Mouse (Mus musculus) heart, adult 8-10 months (tissue): ENCODE measurements around the gene Tubb4a. TPM values are rescaled to one million over a fixed set of nuclear protein-coding genes. Genes with fewer than 3 reads are reported as not detected.
"Not testable (repeated sequence)": the region's sequence is repeated elsewhere in the genome, so short reads cannot be mapped to it uniquely, and the experiment has no call there.

Experiments used
- DNase-seq: peaks from one replicate; pipeline ENCODE4 v3.0.0; 2022; ENCODE audit warnings: low spot score
- total RNA-seq, 4 experiments: library from RNA; stranded (reverse); gene quantifications; 2 replicates each; pipeline ENCODE4 v1.2.4; 2022

Tubb4a gene
- total RNA-seq = 1 to 10 TPM; 1.1 to 1.7 (median 1.4) TPM

DNA sequence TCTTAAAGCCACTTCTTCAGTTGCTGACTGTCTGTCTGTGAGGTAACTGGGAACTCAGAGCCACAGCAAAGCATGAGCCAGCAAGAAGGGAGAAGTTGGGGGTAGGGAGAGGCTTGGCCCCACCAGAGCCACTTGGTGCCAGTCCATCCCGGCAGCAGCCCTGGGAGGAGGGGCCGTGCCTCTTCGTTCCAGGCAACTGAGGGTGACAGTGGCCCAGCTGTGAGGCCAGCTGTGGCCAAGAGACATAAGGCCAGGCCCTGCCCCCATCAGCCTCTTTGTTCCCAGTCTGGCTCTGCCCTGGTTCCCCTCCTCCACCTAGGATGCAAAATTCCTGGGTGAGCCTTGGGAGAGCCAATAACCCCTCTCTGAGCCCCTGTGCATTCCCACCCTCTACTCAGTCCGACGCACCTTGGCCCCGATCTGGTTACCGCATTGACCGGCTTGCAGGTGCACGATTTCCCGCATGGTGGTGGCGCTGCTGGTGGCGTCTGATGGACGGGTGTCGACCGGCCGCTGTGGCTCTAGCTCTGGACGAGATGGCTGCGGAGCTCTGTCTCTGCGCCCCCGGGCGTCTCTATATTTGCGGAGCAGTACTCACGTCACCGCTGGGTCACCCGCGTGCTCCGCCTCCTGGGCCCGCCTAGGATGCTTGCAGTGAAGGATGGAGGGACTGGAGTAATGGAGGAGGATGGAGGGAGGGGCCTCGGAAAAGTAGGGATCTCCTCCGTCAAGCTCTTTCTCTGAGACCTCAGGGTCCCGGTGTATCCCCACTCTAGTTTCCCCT lies at the start of gene Tubb4a:
Gene Tubb4a (minus strand): TSS at position 734 of the 784 bp plus-strand sequence.
- DNase-seq = no peak

DNA sequence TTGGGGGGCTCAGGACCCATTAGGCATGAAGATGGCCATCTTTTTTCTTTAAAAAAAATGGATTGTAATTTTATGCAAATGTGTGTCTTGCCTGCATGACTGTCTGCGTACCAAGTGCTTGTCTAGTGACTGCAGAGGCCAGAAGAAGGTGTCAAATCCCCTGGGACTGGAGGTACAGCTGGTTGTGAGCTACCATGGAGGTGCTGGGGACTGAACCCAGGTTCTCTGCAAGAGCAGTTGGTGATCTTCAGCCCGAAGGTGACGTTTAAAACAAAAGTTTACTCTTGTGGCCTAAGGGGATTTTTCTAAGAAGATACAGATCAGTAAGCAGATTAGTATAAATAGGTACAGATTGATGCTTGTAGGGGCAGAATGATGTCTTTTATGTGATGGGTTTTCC lies 48.1 kb upstream of the Tubb4a start:
- no peak for DNase-seq

DNA sequence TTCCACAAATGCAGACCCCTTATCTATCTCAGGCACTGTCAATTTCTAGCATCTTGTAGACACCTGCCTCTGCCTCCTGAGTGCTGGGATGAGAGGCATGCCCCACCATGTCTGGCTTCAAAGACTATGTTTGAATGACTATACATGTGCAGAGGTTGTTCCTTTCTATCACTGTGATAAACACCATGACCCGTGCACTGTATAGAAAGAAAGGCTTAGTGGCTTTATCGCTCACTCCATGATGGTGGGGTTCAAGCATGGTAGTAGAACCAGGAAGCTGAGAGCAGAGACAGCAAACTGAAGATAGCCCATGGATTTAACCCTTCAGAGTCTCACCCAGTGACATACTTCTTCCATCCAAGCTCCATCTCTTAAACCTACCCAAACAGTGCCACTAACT lies 47.1 kb upstream of the Tubb4a start:
- DNase-seq = no peak

DNA sequence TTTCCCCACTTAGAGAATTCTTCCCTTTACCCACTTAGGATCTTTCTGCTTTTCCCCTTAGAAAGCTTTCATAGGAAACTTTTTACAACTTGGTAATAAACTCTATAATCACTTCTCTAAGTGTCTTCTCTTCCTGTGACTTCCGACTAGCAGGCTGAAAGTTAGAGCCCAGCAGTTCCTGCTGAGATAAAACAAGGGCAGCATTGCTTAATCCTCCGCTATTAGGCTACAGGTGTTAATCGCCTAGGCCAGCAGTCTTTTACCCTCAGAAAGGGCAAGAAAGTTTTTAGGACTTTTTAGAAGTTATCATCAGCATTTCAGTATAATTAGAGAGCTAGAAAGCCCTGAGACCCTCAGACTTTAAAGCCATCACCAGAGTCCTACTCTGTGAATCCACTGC lies 46.4 kb upstream of the Tubb4a start:
- DNase-seq = not testable (repeated sequence)

DNA sequence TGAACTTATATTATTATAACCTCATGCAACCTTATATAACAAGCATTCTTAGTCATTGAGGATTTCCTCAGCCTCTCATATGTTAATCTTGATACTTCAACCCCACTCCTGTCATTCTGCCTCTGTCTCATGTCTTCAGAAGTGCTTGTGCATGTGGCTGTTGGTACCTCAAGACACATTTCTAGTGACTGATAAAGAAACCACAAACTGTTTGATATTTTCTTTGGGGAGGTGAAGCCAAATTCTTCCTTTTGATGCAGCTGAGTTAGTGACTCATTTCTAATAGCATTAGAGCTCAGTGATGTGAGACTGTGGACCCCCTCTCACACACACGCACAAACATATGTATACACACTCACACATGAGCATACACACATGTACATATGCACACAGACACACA lies 44.2 kb upstream of the Tubb4a start:
- DNase-seq = no peak

DNA sequence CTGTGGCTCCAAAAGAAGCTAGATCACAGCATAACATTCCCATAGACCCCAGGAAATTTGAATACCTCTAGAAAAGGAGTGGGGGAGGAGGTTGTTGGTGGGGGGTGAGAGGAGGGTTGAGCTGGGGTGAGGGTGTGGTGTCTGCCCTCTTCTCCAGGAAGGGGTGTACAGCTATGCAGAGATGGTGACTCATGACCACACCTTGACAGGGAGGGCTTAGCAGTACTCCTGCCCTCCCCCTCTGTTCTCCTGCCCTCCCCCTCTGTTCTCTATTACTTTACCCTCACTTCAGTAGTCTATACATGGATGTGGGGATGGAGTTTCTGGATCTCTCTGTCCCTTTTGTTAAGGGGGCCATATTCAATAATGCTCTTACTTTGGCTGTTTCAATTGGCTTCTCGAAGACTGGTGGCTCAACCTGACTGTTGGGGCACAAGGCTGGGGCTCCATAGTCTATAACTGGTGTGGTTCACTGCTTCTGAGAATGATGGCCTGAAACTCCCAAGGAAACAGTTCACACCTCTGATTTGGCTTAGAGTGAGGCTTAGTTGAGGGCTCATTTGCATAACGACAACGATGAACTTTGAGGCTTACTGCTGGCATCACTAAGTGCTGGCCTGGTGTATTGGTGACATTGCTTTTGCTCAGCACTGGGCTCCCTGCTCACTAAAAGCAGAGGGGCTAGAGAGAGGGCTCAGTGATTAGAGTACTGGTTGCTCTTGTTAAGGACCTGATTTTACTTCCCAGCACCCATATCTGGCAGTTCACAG lies 38.5 kb upstream of the Tubb4a start:
- DNase-seq = no peak

DNA sequence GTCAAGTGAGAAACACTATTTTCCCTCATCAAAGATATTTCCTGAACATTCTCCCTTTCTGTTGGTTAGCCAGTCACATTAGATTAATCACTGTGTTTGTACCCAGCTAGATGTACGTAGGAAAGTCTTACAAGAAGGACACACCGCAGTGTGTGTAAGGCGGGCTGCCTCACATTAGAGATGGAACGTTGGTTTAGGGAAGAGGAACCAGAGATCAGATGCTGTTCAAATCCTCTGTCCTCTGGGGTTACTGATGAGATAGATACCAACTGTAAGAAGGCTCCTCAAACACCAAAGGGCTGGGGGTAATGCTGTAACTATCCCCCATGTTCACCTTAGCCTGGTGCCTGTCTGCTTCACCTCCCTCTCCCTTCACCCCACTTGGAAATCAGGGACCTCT lies 37.2 kb upstream of the Tubb4a start:
- DNase-seq = no peak

DNA sequence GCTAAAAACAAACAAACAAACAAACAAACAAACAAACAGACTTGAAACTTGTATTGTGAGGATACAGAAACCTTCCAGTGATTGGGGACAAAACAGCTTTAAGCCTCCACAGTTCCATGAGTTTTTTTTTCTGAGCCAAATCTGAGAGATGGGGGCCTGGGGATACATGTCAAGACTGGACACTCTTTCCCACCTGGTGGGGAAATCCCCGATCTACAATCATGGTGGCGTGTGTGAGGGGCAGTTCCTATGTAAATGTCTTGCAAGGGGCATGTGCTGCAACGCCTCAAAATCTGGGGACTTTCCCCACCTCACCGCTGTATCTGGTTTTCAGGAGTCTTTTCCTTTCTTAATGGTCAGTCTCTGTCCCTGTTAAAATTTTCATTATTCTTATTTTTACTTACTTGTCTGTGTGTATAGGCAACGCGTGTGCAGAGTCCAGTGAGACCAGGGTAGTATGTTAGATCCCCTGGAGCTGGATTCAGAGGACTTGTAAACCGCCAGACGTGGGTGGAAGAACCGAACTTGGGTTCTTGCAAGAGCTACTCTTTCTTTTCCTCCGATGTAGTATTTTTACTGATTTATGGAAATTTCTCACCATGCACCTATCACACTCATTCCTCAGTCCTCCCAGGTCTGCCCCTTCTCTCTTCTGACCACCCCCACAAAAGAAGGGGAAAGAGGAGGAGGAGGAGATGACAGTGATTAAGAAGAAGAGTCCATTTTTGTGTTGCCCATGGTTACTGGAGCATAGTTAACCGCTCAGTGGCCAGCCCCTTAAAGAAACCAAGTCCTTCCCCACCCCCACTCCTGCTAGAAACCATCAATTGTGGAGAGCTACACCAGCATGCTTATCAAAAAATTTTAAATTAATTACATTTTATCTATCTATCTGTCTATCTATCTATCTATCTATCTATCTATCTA lies 35.9 kb upstream of the Tubb4a start:
- no peak for DNase-seq

DNA sequence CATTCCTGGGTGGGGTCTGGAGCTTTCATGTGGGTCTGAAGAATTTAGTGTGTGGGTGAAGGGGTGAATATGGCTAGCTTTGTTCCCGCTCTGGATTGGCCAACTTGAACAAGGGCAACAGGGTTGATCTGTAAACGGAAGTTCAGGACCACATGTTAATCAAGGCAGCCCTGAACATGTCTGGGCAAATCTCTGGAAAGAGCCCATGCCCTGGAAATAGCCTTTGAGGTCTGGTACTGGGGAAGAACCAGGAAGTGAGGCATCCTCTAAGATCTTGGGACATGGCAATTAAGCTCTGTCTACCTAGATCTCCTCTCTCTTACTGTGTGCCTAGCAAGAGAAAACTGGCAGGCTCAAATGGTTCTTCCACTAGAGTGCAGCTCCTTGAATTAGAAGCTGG lies 34.3 kb upstream of the Tubb4a start:
- DNase-seq = no peak

DNA sequence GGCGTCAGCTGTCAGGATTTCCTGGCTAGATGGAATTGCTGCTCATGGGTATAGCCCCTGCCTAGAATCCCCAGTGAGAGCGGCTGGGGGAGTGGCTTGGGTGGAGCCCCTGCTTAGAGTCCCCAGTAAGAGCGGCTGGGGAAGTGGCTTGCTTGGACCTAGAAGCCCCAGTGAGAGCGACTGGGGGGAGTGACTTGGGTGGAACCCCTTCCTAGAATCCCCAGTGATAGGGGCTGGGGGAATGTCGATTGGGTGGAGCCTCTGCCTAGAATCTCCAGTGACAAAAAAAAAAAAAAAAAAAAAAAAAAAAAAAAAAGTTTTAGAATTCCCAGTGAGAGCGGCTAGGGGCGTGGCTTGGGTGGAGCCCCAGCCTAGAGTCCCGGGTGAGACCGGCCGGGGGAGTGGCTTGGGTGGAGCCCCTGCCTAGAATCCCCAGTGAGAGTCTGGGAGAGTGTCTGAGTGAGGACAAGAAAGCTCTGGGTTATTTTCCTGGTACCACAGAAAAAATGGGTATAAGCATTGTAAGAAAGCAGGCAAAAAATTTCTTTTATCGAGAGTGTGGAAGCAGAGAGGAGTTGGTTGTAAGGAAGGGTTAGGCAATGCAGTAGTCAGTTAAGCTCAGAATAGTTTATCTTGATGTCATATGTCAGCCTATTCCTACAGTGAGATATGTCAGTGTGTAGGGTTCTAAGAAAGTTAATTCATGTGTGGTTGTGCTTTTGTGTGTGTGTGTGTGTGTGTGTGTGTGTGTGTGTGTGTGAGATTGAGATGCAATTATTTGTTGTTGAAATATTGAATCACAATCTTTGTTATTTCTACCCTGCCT lies 31.2 kb upstream of the Tubb4a start:
- DNase-seq = peak; percentile 4

DNA sequence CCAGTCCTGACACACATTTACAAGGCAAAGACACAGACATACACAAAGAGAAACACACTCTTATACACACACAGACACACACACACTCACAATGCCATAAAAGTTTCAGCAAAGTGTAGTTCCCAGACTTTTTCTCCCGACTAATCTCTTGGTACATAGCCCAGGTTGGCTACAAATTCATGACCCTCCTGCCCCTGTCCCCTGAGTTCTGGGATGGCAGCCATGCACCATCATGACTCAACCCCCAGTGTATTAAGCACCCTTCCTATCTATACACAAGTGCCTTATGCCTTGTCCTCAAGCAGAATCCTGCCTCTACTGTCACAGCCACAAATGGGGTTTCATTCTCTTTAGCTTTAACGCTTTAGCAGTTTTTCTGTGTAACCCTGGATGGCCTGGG lies 29.2 kb upstream of the Tubb4a start:
- no peak for DNase-seq

DNA sequence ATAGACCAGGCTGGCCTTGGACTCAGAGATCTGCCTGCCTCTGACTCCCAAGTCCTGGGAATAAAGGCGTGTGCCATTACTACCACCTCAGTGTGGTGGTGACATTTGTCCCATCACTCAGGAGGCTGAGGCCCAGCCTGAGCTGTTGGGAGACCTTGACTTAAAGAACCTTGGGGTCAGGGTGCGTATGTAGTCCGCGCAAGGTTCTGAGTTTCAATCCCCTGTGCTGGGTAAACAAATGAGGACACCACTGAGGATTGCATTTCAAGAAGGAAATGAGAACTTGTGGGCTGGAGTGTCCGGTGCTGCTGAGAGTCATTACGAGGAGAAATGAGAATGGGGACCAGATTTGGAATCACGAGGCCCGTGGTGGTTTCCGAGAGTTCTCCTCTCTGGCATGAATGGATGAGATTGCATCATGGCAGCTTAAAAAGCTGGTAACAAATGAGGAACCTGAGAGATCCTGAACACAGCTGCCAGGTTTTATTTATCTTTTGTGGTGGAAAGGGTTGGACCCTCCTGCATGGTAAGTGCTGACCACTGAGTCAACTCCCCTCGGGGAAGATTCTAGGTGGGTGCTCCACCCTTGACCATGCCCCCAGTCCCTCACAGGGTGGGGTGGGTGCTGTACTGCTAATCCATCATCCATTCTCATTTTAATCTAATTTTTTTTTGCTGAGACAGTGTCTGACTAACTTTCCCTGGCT lies 25.3 kb upstream of the Tubb4a start:
- peak; percentile 49 for DNase-seq

DNA sequence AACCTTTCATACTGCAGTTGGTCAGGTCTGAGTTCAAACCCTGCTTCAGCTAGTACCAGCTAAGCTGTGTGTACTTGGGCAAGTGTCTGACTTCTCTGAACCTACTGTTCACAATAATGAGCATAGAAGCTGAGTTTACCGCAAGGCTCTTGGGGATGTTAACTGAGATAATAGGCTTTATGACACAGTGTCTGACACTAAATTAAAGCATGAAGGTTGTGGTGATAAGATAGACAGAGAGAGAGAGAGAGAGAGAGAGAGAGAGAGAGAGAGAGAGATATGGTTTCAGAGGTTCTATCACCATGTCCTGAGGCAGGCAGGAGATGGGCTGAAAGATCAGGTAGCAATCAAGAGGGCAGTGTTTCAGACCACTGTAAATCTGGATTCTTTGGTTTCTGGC lies 22.4 kb upstream of the Tubb4a start:
- no peak for DNase-seq

DNA sequence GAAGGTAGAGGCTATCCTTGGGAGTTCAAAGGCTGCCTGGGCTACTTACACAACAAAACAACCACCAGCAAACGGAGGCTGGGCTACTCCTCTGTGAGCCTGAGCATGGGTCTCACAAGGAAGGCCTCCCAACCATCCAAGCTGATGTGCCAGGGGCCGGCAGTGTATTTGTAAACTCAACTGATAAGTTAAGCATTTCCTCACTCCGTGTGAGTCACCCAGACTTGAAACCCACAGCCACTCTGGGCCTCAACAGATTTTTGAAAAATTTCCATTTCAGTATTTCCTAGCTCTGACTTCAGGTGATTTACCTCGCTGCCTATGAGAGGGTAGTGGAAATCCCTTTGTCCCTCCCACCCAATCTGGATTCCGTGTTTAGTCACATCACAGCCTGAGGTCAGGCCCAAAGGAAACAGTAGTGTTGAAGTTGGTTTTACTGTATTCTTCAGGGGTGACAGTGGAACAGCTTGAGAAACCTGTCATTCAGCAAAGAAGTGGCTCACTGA lies 21.1 kb upstream of the Tubb4a start:
- no peak for DNase-seq

DNA sequence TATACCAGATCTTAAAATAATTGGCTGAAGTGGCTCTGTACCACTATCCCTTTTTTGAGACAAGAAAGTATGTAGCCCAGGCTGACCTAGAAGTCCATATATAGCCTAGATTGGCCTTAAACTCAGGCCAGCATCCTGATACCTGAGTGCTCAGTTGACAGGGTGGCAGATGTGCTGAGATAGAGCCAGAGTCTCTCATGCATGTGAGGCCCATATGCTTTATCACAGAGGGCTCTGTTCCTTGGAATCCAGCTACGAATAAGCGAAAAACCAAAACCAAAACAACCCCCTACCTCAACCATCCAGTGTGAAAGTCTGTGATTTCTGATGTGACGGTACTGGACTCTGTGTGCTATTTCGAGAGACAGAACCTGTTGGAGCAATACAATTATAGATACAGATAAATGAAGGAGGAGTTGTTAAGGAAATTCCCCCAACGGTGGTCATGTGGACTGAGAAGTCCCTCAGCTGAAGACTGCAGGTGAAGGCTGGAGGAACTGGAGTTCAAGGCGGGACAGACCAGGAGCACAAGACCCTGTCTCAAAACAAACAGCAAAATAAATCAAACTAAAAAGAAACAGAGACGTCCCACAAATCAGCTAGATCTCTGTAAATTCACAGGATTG lies 20.6 kb upstream of the Tubb4a start:
- DNase-seq = no peak

DNA sequence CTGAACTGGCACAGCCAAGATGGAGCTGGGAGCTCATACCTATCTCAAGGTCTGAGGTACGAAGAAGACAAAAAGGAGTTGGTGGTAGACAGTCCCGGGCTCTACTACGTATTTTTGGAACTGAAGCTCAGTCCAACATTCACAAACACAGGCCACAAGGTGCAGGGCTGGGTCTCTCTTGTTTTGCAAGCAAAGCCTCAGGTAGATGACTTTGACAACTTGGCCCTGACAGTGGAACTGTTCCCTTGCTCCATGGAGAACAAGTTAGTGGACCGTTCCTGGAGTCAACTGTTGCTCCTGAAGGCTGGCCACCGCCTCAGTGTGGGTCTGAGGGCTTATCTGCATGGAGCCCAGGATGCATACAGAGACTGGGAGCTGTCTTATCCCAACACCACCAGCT lies 19.5 kb upstream of the Tubb4a start:
- DNase-seq = no peak

DNA sequence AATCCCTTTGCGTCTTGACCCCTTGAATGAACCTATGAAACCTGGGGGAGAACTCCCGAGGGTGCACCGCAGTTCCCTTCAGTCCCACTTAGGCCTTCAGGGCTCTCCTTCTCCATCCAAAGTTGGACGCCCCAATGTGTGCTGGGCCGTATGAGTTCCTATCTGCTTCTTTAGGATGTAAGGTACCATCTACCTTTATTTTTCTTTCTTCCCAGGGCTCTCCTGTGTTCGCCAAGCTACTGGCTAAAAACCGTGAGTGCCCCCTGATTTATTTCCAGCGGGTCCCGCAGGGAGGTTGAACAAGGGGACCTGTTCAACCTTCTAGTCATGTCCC lies 18.4 kb upstream of the Tubb4a start:
- no peak for DNase-seq

DNA sequence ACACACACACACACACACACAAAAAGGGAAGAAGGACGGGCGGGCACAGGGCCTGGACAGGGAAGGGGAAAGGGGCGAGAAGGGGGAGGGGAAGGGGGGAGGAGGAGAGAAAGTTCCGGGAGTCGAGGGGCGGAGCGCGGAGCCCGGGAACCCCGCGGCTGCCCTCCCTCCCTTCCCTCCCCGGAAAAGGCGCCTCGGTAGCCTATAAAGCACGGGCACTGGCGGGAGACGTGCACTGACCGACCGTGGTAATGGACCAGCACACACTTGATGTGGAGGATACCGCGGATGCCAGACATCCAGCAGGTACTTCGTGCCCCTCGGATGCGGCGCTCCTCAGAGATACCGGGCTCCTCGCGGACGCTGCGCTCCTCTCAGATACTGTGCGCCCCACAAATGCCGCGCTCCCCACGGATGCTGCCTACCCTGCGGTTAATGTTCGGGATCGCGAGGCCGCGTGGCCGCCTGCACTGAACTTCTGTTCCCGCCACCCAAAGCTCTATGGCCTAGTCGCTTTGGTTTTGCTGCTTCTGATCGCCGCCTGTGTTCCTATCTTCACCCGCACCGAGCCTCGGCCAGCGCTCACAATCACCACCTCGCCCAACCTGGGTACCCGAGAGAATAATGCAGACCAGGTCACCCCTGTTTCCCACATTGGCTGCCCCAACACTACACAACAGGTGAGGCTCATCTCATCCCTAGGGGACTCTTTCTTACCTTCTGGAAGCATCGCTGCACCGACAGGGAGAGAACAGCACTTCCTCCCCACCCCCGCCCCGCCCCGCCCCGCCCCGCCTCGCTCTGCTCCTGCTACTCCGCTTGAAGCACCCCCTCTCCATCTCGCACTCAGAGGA lies 17.8 kb upstream of the Tubb4a start, which contains the start of gene Tnfsf9:
Gene Tnfsf9 (plus strand): TSS at position 145 of the 854 bp plus-strand sequence.
- no peak for DNase-seq

DNA sequence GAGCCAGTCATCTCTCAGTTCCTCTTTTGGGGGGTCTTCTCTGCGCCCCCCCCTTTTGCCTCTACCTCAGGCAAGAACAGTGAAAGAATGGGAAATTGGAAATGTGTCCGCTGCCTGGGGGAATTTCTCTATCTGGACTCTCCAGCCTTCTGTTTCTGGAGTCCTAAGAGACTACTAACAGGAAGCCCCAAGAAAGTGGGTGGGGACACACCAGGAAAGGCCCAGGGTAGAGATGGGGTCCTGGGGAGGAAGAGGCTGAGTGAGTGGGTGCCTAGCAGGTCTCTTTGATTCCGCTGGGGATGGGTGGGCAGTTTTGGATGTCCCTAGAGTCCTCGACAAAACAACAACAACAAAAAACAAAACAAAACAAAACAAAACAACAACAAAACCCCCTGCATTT lies 16.9 kb upstream of the Tubb4a start:
- no peak for DNase-seq
